Mouse (Mus musculus): Measurements from ENCODE around the gene March6. TPM values are rescaled to one million over a fixed set of nuclear protein-coding genes. Genes with fewer than 3 reads are reported as not detected.

The March6 gene
- polyA plus RNA-seq, 2 experiments, result 27.4 to 30.6 TPM

DNA sequence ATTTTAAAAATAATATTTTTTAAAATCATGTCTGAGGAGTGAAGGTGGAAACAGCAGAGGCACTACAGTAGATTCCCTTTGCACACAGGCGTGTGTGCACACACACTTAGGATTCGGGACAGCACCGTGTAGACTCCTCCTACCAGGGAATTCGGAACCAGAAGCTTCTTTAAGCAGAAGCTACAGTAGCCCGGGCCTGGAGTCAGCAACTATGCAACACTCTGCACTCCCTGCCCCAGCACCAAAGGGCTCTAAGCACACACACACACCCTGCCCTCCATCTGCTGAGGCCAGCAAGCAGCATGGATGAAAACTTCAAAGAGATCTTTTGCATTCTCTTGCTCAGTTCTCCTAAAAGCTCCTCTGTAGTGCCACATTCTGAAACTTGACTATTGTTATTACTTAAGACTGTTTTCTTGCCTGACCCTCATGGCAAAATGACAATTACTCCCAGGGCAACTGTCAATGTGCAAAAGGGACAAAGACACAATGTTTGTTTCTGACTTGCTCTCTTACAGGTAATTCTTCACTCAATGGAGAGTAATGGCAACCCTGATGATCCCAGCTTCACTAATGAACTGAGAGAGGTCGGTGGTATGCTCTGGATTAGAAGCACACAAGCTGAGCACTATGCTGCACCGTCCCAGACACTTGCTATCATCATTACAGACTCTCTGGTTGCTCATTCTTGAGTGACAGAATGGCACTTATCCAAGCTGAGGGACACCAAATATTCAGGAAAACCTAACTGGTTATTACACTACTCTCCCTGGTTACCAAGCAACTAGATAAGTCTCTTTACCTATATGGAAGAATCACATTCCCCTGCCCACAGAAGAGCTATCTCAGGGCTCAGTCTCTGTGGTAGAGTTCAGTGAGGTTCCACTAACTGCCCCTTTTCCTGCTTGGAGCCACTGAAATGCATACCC lies 20.1 kb downstream of the March6 start:
- no peak for TF ChIP-seq POLR2A (IDR thresholded peaks at IDR 0.05; ENCODE audit: borderline replicate concordance, extremely low read depth, insufficient read depth, insufficient read length)
- peaks cover 3% of the 10 kb centered on the region; the same call in 1 of the 2 replicates for H3K36me3 ChIP-seq (ENCODE audit: control insufficient read depth, insufficient read depth, low read length)
- H3K4me1 ChIP-seq (ENCODE audit: control insufficient read depth, insufficient read depth, low read length), result no peaks in the 10 kb centered on the region
- H3K4me3 ChIP-seq (replicated peaks; ENCODE audit: low read length), result no peak overlapping the region
- no peaks in the 10 kb centered on the region for H3K27me3 ChIP-seq (ENCODE audit: control insufficient read depth, insufficient read depth, low read length)
- H3K27ac ChIP-seq (replicated peaks; ENCODE audit: low read depth, low read length), result no peak overlapping the region
- WGBS, result 69% methylated on average over 7 of the region's 7 CpGs
- H3K9me3 ChIP-seq (ENCODE audit: control insufficient read depth, low read length), result no peaks in the 10 kb centered on the region
- H3K4me2 ChIP-seq (replicated peaks; ENCODE audit: low read depth, low read length, severe bottlenecking), result no peak overlapping the region
- H3K9ac ChIP-seq (ENCODE audit: low read depth, low read length, severe bottlenecking), result no peak overlapping the region
- DNase-seq (ENCODE audit: low spot score) (no peak), ATAC-seq (ENCODE audit: low FRiP score, low read depth) (no peak)

DNA sequence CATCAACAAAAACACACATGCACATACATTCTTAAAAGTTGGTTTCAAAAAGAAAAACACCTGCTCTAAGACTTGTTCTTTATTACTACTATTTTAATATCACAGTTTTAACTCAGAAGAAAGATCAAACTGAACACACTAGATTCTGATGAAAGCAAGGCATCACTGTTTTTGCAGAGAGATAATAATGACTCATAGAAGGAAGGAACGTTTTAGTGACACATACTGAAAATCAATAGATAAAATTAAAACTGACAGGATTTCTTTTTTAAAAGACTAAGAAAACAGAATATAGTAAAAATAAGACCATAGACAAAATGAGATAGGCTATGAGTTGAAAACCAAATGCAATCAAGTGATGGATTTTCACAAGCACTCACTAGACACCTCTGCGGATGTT lies 25.8 kb downstream of the March6 start:
- Histone ChIP-seq H3K4me1 (ENCODE audit: control insufficient read depth, insufficient read depth, low read length) (no peaks in the 10 kb centered on the region), H3K4me2 (replicated peaks; ENCODE audit: low read depth, low read length, severe bottlenecking) (no peak overlapping the region), H3K27ac (replicated peaks; ENCODE audit: low read depth, low read length) (no peak overlapping the region), H3K9me3 (ENCODE audit: control insufficient read depth, low read length) (no peaks in the 10 kb centered on the region), H3K27me3 (ENCODE audit: control insufficient read depth, insufficient read depth, low read length) (no peaks in the 10 kb centered on the region), H3K9ac (ENCODE audit: low read depth, low read length, severe bottlenecking) (no peak overlapping the region), H3K36me3 (ENCODE audit: control insufficient read depth, insufficient read depth, low read length) (peaks cover 24% of the 10 kb centered on the region), H3K4me3 (replicated peaks; ENCODE audit: low read length) (no peak overlapping the region)
- 86% methylated on average over 2 of the region's 2 CpGs for WGBS
- no peak for DNase-seq (ENCODE audit: low spot score)
- no peak for TF ChIP-seq POLR2A (IDR thresholded peaks at IDR 0.05; ENCODE audit: borderline replicate concordance, extremely low read depth, insufficient read depth, insufficient read length)
- no peak for ATAC-seq (ENCODE audit: low FRiP score, low read depth)

DNA sequence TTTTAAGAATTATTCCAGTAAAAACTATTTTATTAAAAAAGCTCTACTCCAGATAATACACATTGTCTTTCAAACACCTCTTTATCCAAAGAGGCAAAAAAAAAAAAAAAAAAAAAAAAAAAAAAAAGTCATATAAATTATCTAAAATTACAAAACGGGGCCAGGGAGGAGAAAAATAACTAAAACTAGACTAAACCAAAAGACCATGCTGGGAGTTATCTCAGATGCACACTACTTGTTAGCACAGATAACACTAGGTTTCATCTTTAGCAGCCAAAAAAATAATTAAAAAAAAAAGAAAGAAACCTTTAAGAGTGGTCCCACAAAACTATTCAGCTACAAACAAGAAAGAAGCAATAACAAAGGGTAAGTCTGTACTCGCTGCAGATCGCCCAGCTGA lies 27.4 kb downstream of the March6 start:
- ATAC-seq (ENCODE audit: low FRiP score, low read depth) (no peak), DNase-seq (ENCODE audit: low spot score) (no peak)
- Histone ChIP-seq H3K27ac (replicated peaks; ENCODE audit: low read depth, low read length) (no peak overlapping the region), H3K9ac (ENCODE audit: low read depth, low read length, severe bottlenecking) (no peak overlapping the region), H3K27me3 (ENCODE audit: control insufficient read depth, insufficient read depth, low read length) (no peaks in the 10 kb centered on the region), H3K9me3 (ENCODE audit: control insufficient read depth, low read length) (no peaks in the 10 kb centered on the region), H3K4me1 (ENCODE audit: control insufficient read depth, insufficient read depth, low read length) (no peaks in the 10 kb centered on the region), H3K36me3 (ENCODE audit: control insufficient read depth, insufficient read depth, low read length) (peaks cover 38% of the 10 kb centered on the region), H3K4me3 (replicated peaks; ENCODE audit: low read length) (no peak overlapping the region), H3K4me2 (replicated peaks; ENCODE audit: low read depth, low read length, severe bottlenecking) (no peak overlapping the region)
- TF ChIP-seq POLR2A (IDR thresholded peaks at IDR 0.05; ENCODE audit: borderline replicate concordance, extremely low read depth, insufficient read depth, insufficient read length), result no peak
- WGBS, result 90% methylated on average over 3 of the region's 3 CpGs

DNA sequence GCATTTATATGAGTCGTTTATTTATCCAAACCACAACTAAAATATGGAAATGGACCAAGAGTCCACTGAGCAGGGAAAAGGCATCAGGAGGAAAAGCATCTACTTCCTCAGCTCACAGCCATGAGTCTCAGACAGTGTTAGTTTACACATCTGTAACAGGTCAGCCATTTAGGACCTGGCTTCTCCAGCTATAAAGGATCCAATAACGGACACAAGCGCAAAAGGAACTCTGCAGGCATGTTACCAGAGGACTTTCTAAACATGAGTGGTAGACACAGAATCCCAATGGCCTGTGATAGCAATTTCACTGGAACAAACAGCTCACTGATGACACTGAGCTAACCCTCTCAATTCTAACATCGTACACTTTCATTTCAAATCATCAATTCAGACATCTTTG lies 27.9 kb downstream of the March6 start:
- Histone ChIP-seq H3K9me3 (ENCODE audit: control insufficient read depth, low read length) (no peaks in the 10 kb centered on the region), H3K27ac (replicated peaks; ENCODE audit: low read depth, low read length) (no peak overlapping the region), H3K4me1 (ENCODE audit: control insufficient read depth, insufficient read depth, low read length) (no peaks in the 10 kb centered on the region), H3K36me3 (ENCODE audit: control insufficient read depth, insufficient read depth, low read length) (peaks cover 41% of the 10 kb centered on the region), H3K4me3 (replicated peaks; ENCODE audit: low read length) (no peak overlapping the region), H3K27me3 (ENCODE audit: control insufficient read depth, insufficient read depth, low read length) (no peaks in the 10 kb centered on the region), H3K9ac (ENCODE audit: low read depth, low read length, severe bottlenecking) (no peak overlapping the region), H3K4me2 (replicated peaks; ENCODE audit: low read depth, low read length, severe bottlenecking) (no peak overlapping the region)
- DNase-seq (ENCODE audit: low spot score) (no peak), ATAC-seq (ENCODE audit: low FRiP score, low read depth) (no peak)
- 71% methylated on average over 4 of the region's 4 CpGs for WGBS
- no peak for TF ChIP-seq POLR2A (IDR thresholded peaks at IDR 0.05; ENCODE audit: borderline replicate concordance, extremely low read depth, insufficient read depth, insufficient read length)

DNA sequence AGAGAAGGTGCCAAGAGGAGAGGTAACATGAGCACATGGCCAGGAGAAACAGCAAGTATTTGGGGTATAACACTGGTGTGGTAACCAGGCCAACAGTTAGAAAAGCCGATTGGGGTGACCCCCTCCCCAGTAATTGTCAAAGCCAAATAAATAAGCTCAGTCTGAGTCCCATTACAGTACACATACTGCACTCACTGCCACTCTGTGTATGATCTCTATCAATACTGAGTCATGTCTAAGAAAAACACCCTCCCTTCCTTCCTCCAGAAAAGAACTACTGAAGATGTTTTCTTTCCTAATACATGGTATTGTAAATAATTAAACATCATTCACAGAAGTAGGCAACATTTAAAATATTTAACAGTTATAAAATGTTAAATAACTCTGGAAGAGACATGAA lies 28.5 kb downstream of the March6 start:
- Histone ChIP-seq H3K27ac (replicated peaks; ENCODE audit: low read depth, low read length) (no peak overlapping the region), H3K36me3 (ENCODE audit: control insufficient read depth, insufficient read depth, low read length) (peaks cover 48% of the 10 kb centered on the region), H3K9me3 (ENCODE audit: control insufficient read depth, low read length) (no peaks in the 10 kb centered on the region), H3K27me3 (ENCODE audit: control insufficient read depth, insufficient read depth, low read length) (no peaks in the 10 kb centered on the region), H3K4me2 (replicated peaks; ENCODE audit: low read depth, low read length, severe bottlenecking) (no peak overlapping the region), H3K9ac (ENCODE audit: low read depth, low read length, severe bottlenecking) (no peak overlapping the region), H3K4me1 (ENCODE audit: control insufficient read depth, insufficient read depth, low read length) (no peaks in the 10 kb centered on the region), H3K4me3 (replicated peaks; ENCODE audit: low read length) (no peak overlapping the region)
- ATAC-seq (ENCODE audit: low FRiP score, low read depth), result no peak
- 92% methylated on average over 1 of the region's 1 CpGs for WGBS
- DNase-seq (ENCODE audit: low spot score), result no peak
- TF ChIP-seq POLR2A (IDR thresholded peaks at IDR 0.05; ENCODE audit: borderline replicate concordance, extremely low read depth, insufficient read depth, insufficient read length), result no peak

Data from limb, embryonic 14.5 days (tissue).